Mouse (Mus musculus): ENCODE results near the gene Lrrc4c. TPM values are rescaled to one million over a fixed set of nuclear protein-coding genes. Genes with fewer than 3 reads are reported as not detected.

Lrrc4c gene
- polyA plus RNA-seq, 1 experiment from 2014 or later: 2.3 TPM

- no peak overlapping the region for H3K4me3 ChIP-seq
- no peak for ATAC-seq (ENCODE audit: insufficient number of reproducible peaks, low FRiP score, low TSS enrichment, low read depth)
- WGBS: 66% methylated on average over 5 of the region's 5 CpGs
- no peaks in the 10 kb centered on the region for H3K36me3 ChIP-seq
- H3K27me3 ChIP-seq: no peaks in the 10 kb centered on the region
- H3K9ac ChIP-seq: no peak overlapping the region
- H3K4me1 ChIP-seq: no peaks in the 10 kb centered on the region
- H3K27ac ChIP-seq: no peak overlapping the region
- no peak overlapping the region for H3K4me2 ChIP-seq
- no peaks in the 10 kb centered on the region for H3K9me3 ChIP-seq
Measured at GRCm38 (mm10) chr2:97504902-97505301, 1186.9 kb downstream of the Lrrc4c start.

GRCm38 (mm10) chr2:97524256-97524922 is 1206.4 kb downstream of the Lrrc4c start:
- no peaks in the 10 kb centered on the region for H3K9me3 ChIP-seq
- 66% methylated on average over 2 of the region's 2 CpGs for WGBS
- no peak overlapping the region for H3K27ac ChIP-seq
- no peaks in the 10 kb centered on the region for H3K27me3 ChIP-seq
- no peak overlapping the region for H3K4me3 ChIP-seq
- no peak overlapping the region for H3K4me2 ChIP-seq
- no peak overlapping the region for H3K9ac ChIP-seq
- no peaks in the 10 kb centered on the region for H3K36me3 ChIP-seq
- H3K4me1 ChIP-seq: no peaks in the 10 kb centered on the region
- ATAC-seq (ENCODE audit: insufficient number of reproducible peaks, low FRiP score, low TSS enrichment, low read depth): no peak

GRCm38 (mm10) chr2:97525107-97525506 is 1207.1 kb downstream of the Lrrc4c start:
- WGBS: 81% methylated on average over 2 of the region's 2 CpGs
- no peak overlapping the region for H3K27ac ChIP-seq
- ATAC-seq (ENCODE audit: insufficient number of reproducible peaks, low FRiP score, low TSS enrichment, low read depth): no peak
- no peak overlapping the region for H3K4me2 ChIP-seq
- no peaks in the 10 kb centered on the region for H3K4me1 ChIP-seq
- H3K27me3 ChIP-seq: no peaks in the 10 kb centered on the region
- no peaks in the 10 kb centered on the region for H3K36me3 ChIP-seq
- no peak overlapping the region for H3K9ac ChIP-seq
- no peak overlapping the region for H3K4me3 ChIP-seq
- no peaks in the 10 kb centered on the region for H3K9me3 ChIP-seq

GRCm38 (mm10) chr2:97530622-97531021 is 1212.7 kb downstream of the Lrrc4c start:
- H3K27me3 ChIP-seq: no peaks in the 10 kb centered on the region
- H3K27ac ChIP-seq: no peak overlapping the region
- no peak overlapping the region for H3K4me3 ChIP-seq
- no peaks in the 10 kb centered on the region for H3K4me1 ChIP-seq
- H3K4me2 ChIP-seq: no peak overlapping the region
- no peaks in the 10 kb centered on the region for H3K9me3 ChIP-seq
- H3K36me3 ChIP-seq: no peaks in the 10 kb centered on the region
- 47% methylated on average over 4 of the region's 4 CpGs for WGBS
- ATAC-seq (ENCODE audit: insufficient number of reproducible peaks, low FRiP score, low TSS enrichment, low read depth): no peak
- no peak overlapping the region for H3K9ac ChIP-seq

GRCm38 (mm10) chr2:97543691-97544672 is 1226.0 kb downstream of the Lrrc4c start:
- WGBS: 72% methylated on average over 10 of the region's 10 CpGs
- Histone ChIP-seq H3K4me1 (no peaks in the 10 kb centered on the region), H3K9ac (no peak overlapping the region), H3K36me3 (no peaks in the 10 kb centered on the region), H3K4me2 (no peak overlapping the region), H3K27ac (no peak overlapping the region), H3K4me3 (no peak overlapping the region), H3K27me3 (no peaks in the 10 kb centered on the region), H3K9me3 (no peaks in the 10 kb centered on the region)
- ATAC-seq (ENCODE audit: insufficient number of reproducible peaks, low FRiP score, low TSS enrichment, low read depth): no peak

- no peak overlapping the region for H3K4me2 ChIP-seq
- no peak overlapping the region for H3K4me3 ChIP-seq
- no peak overlapping the region for H3K9ac ChIP-seq
- H3K36me3 ChIP-seq: no peaks in the 10 kb centered on the region
- no peaks in the 10 kb centered on the region for H3K27me3 ChIP-seq
- H3K9me3 ChIP-seq: no peaks in the 10 kb centered on the region
- H3K4me1 ChIP-seq: no peaks in the 10 kb centered on the region
- no peak for ATAC-seq (ENCODE audit: insufficient number of reproducible peaks, low FRiP score, low TSS enrichment, low read depth)
- no peak overlapping the region for H3K27ac ChIP-seq
Measured at GRCm38 (mm10) chr2:97544673-97545071, 1226.7 kb downstream of the Lrrc4c start.

GRCm38 (mm10) chr2:97545946-97546345 is 1228.0 kb downstream of the Lrrc4c start:
- Histone ChIP-seq H3K27me3 (no peaks in the 10 kb centered on the region), H3K9me3 (no peaks in the 10 kb centered on the region), H3K9ac (no peak overlapping the region), H3K36me3 (no peaks in the 10 kb centered on the region), H3K4me3 (no peak overlapping the region), H3K4me1 (no peaks in the 10 kb centered on the region), H3K4me2 (no peak overlapping the region), H3K27ac (no peak overlapping the region)
- no peak for ATAC-seq (ENCODE audit: insufficient number of reproducible peaks, low FRiP score, low TSS enrichment, low read depth)
- WGBS: 81% methylated on average over 1 of the region's 1 CpGs

GRCm38 (mm10) chr2:97564509-97564908 is 1246.5 kb downstream of the Lrrc4c start:
- Histone ChIP-seq H3K4me2 (no peak overlapping the region), H3K27me3 (no peaks in the 10 kb centered on the region), H3K36me3 (no peaks in the 10 kb centered on the region), H3K4me1 (no peaks in the 10 kb centered on the region), H3K27ac (no peak overlapping the region), H3K9ac (no peak overlapping the region), H3K4me3 (no peak overlapping the region), H3K9me3 (no peaks in the 10 kb centered on the region)
- no peak for ATAC-seq (ENCODE audit: insufficient number of reproducible peaks, low FRiP score, low TSS enrichment, low read depth)
- 30% methylated on average over 2 of the region's 2 CpGs for WGBS

- Histone ChIP-seq H3K9me3 (no peaks in the 10 kb centered on the region), H3K27ac (no peak overlapping the region), H3K4me3 (no peak overlapping the region), H3K27me3 (no peaks in the 10 kb centered on the region), H3K36me3 (no peaks in the 10 kb centered on the region), H3K9ac (no peak overlapping the region), H3K4me2 (no peak overlapping the region), H3K4me1 (no peaks in the 10 kb centered on the region)
- 76% methylated on average over 2 of the region's 2 CpGs for WGBS
- no peak for ATAC-seq (ENCODE audit: insufficient number of reproducible peaks, low FRiP score, low TSS enrichment, low read depth)
Measured at GRCm38 (mm10) chr2:97568954-97569353, 1251.0 kb downstream of the Lrrc4c start.

GRCm38 (mm10) chr2:97574921-97575320 is 1257.0 kb downstream of the Lrrc4c start:
- Histone ChIP-seq H3K27ac (no peak overlapping the region), H3K9ac (no peak overlapping the region), H3K36me3 (no peaks in the 10 kb centered on the region), H3K9me3 (no peaks in the 10 kb centered on the region), H3K4me2 (no peak overlapping the region), H3K4me1 (no peaks in the 10 kb centered on the region), H3K27me3 (no peaks in the 10 kb centered on the region), H3K4me3 (no peak overlapping the region)
- no peak for ATAC-seq (ENCODE audit: insufficient number of reproducible peaks, low FRiP score, low TSS enrichment, low read depth)

- H3K4me2 ChIP-seq: no peak overlapping the region
- H3K27me3 ChIP-seq: no peaks in the 10 kb centered on the region
- no peak overlapping the region for H3K4me3 ChIP-seq
- H3K27ac ChIP-seq: no peak overlapping the region
- H3K9ac ChIP-seq: no peak overlapping the region
- H3K9me3 ChIP-seq: no peaks in the 10 kb centered on the region
- no peaks in the 10 kb centered on the region for H3K36me3 ChIP-seq
- no peak for ATAC-seq (ENCODE audit: insufficient number of reproducible peaks, low FRiP score, low TSS enrichment, low read depth)
- WGBS: 75% methylated on average over 2 of the region's 2 CpGs
- no peaks in the 10 kb centered on the region for H3K4me1 ChIP-seq
Measured at GRCm38 (mm10) chr2:97581132-97581531, 1263.2 kb downstream of the Lrrc4c start.

GRCm38 (mm10) chr2:97586322-97586721 is 1268.4 kb downstream of the Lrrc4c start:
- WGBS: 84% methylated on average over 3 of the region's 3 CpGs
- Histone ChIP-seq H3K27me3 (no peaks in the 10 kb centered on the region), H3K4me2 (no peak overlapping the region), H3K9ac (no peak overlapping the region), H3K4me1 (no peaks in the 10 kb centered on the region), H3K27ac (no peak overlapping the region), H3K4me3 (no peak overlapping the region), H3K9me3 (no peaks in the 10 kb centered on the region), H3K36me3 (no peaks in the 10 kb centered on the region)
- ATAC-seq (ENCODE audit: insufficient number of reproducible peaks, low FRiP score, low TSS enrichment, low read depth): no peak

Measured in limb, embryonic 15.5 days (tissue).